In genomic region chr10:128408591-128409535, GRCm38 (mm10) we compare ENCODE assay signal across 9 mouse cellular contexts. TPM values are rescaled to one million over a fixed set of nuclear protein-coding genes. Genes with fewer than 3 reads are reported as not detected.
DNase-seq lines count a peak whose midpoint lies in the region; ATAC-seq and TF ChIP-seq lines count a peak whose summit lies in the region.
"Had no signal": no experiment of that assay in that cellular context is flagged by ENCODE, and none has a peak within 500 bp of the region (broad histone marks: within the 10 kb centered on the region; RNA-seq: fewer than 3 reads in every experiment).

No protein-coding gene starts in this region.

- 16% methylated on average over 35 of the region's 35 CpGs for WGBS in forebrain, postnatal 0 days
- 19% methylated on average over 35 of the region's 35 CpGs for WGBS in stomach, embryonic 14.5 days

- H3K27ac ChIP-seq in forebrain, postnatal 0 days (ENCODE audit: low read depth, low read length), result peak overlapping the region; percentile 78
- H3K27ac ChIP-seq in stomach, embryonic 14.5 days (ENCODE audit: low read length), result peak overlapping the region; percentile 55; the same call in 1 of the 2 replicates

- peaks cover 54% of the 10 kb centered on the region for H3K4me1 ChIP-seq in megakaryocyte, embryonic 14.5 days
- peaks cover 24% of the 10 kb centered on the region for H3K4me1 ChIP-seq in forebrain, postnatal 0 days (ENCODE audit: insufficient read depth)
- peaks cover 15% of the 10 kb centered on the region; the same call in 1 of the 2 replicates for H3K4me1 ChIP-seq in stomach, embryonic 14.5 days (ENCODE audit: control insufficient read depth, insufficient read depth, low read length)

- peak overlapping the region; percentile 74 for H3K4me2 ChIP-seq in forebrain, postnatal 0 days (ENCODE audit: low read depth)
- peak overlapping the region; percentile 75 for H3K4me2 ChIP-seq in stomach, embryonic 14.5 days (replicated peaks; ENCODE audit: low read depth, low read length)

- no peak for TF ChIP-seq CTCF in forebrain, postnatal 0 days (IDR thresholded peaks at IDR 0.05; ENCODE audit: low read depth)

- H3K4me3 ChIP-seq in megakaryocyte, embryonic 14.5 days (replicated peaks), result peak overlapping the region; percentile 94
- peak overlapping the region; percentile 99 for H3K4me3 ChIP-seq in forebrain, postnatal 0 days (ENCODE audit: low read depth, low read length)
- H3K4me3 ChIP-seq in stomach, embryonic 14.5 days (ENCODE audit: low read depth, low read length), result peak overlapping the region; percentile 76

- H3K27me3 ChIP-seq in megakaryocyte, embryonic 14.5 days (replicated peaks), result no peaks in the 10 kb centered on the region
- H3K27me3 ChIP-seq in forebrain, postnatal 0 days (ENCODE audit: insufficient read depth, low read length), result no peaks in the 10 kb centered on the region
- no peaks in the 10 kb centered on the region for H3K27me3 ChIP-seq in stomach, embryonic 14.5 days (ENCODE audit: control insufficient read depth, insufficient read depth, low read length)

- peak; percentile 57 for DNase-seq in brain, embryonic 18.5 days (ENCODE audit: low read depth, low spot score)
- DNase-seq in forebrain, postnatal 0 days, result peak; percentile 73
- DNase-seq in layer of hippocampus, adult 9-11 months, result peak; percentile 55
- peak; percentile 11 for DNase-seq in lung, postnatal 36 days

- H3K36me3 ChIP-seq in megakaryocyte, embryonic 14.5 days (replicated peaks; ENCODE audit: low read length), result peaks cover 52% of the 10 kb centered on the region
- peaks cover 15% of the 10 kb centered on the region for H3K36me3 ChIP-seq in forebrain, postnatal 0 days (ENCODE audit: insufficient read depth)
- H3K36me3 ChIP-seq in stomach, embryonic 14.5 days (ENCODE audit: control insufficient read depth, insufficient read depth, low read length), result peaks cover 7% of the 10 kb centered on the region; the same call in 1 of the 2 replicates

- ATAC-seq in megakaryocyte, adult 5-6 weeks (ENCODE audit: poor library complexity, severe bottlenecking), result no peak
- peak; percentile 19; the same call in 1 of the 2 replicates for ATAC-seq in forebrain, postnatal 0 days
- no peak for ATAC-seq in stomach, embryonic 14.5 days (ENCODE audit: insufficient number of reproducible peaks, insufficient read depth, low FRiP score, low read depth)
- no peak for ATAC-seq in monocyte, adult 5-6 weeks (replicated peaks; ENCODE audit: insufficient number of reproducible peaks, low FRiP score, low TSS enrichment, poor library complexity, severe bottlenecking)

- H3K9me3 ChIP-seq in megakaryocyte, embryonic 14.5 days, result no peaks in the 10 kb centered on the region
- no peaks in the 10 kb centered on the region for H3K9me3 ChIP-seq in forebrain, postnatal 0 days (ENCODE audit: low read length)
- no peaks in the 10 kb centered on the region for H3K9me3 ChIP-seq in stomach, embryonic 14.5 days (ENCODE audit: control insufficient read depth, low read depth, low read length)

- peak overlapping the region; percentile 76 for H3K9ac ChIP-seq in forebrain, postnatal 0 days
- peak overlapping the region; percentile 55 for H3K9ac ChIP-seq in stomach, embryonic 14.5 days (replicated peaks; ENCODE audit: low read depth, low read length)

RNA-seq across cellular contexts. Expression of gene Nabp2, which starts 2.4 kb away (rescaled TPM):
- 458 and 1,055 TPM in 2 replicates for polyA plus RNA-seq in megakaryocyte, embryonic 14.5 days (2012; ENCODE audit: insufficient read depth, low replicate concordance)
- 76.8 and 79.3 TPM in 2 replicates for total RNA-seq in megakaryocyte, adult 5-6 weeks (2015)
- 54.3 and 59.1 TPM in 2 replicates for total RNA-seq in megakaryocyte, adult 5-6 weeks (2017)
- 82.2 and 90.1 TPM in 2 replicates for total RNA-seq in forebrain, postnatal 0 days (2014; rRNA removed)
- polyA plus RNA-seq in forebrain, postnatal 0 days (2015; fragmentation: Nextera tagmentation; extraction: Ambion mirVana), result 158 and 159 TPM in 2 replicates
- polyA plus RNA-seq in stomach, embryonic 14.5 days (2014; fragmentation: Nextera tagmentation; extraction: Ambion mirVana), result 76.6 and 86.7 TPM in 2 replicates
- 34.6 to 49.4 TPM (median 44.2 TPM) in 3 replicates for total RNA-seq in monocyte, adult 5-6 weeks (2017)

RNA-seq across cellular contexts. Expression of gene Rnf41, which starts 2.6 kb away (rescaled TPM):
- polyA plus RNA-seq in megakaryocyte, embryonic 14.5 days (2012; ENCODE audit: insufficient read depth, low replicate concordance), result 17.0 and 19.5 TPM in 2 replicates
- total RNA-seq in megakaryocyte, adult 5-6 weeks (2015), result 16.4 and 17.6 TPM in 2 replicates
- 24.6 and 26.1 TPM in 2 replicates for total RNA-seq in megakaryocyte, adult 5-6 weeks (2017)
- total RNA-seq in forebrain, postnatal 0 days (2014; rRNA removed), result 118 and 129 TPM in 2 replicates
- 95.9 and 108 TPM in 2 replicates for polyA plus RNA-seq in forebrain, postnatal 0 days (2015; fragmentation: Nextera tagmentation; extraction: Ambion mirVana)
- 31.9 and 34.6 TPM in 2 replicates for polyA plus RNA-seq in stomach, embryonic 14.5 days (2014; fragmentation: Nextera tagmentation; extraction: Ambion mirVana)
- total RNA-seq in monocyte, adult 5-6 weeks (2017), result 16.2 to 36.8 TPM (median 28.3 TPM) in 3 replicates

RNA-seq across cellular contexts. Expression of gene Slc39a5, which starts 7.8 kb away (rescaled TPM):
- polyA plus RNA-seq in megakaryocyte, embryonic 14.5 days (2012; ENCODE audit: insufficient read depth, low replicate concordance), result not detected in 2 replicates
- total RNA-seq in megakaryocyte, adult 5-6 weeks (2015), result not detected in 2 replicates
- not detected in 2 replicates for total RNA-seq in megakaryocyte, adult 5-6 weeks (2017)
- 0.24 and 0.69 TPM in 2 replicates for total RNA-seq in forebrain, postnatal 0 days (2014; rRNA removed)
- polyA plus RNA-seq in forebrain, postnatal 0 days (2015; fragmentation: Nextera tagmentation; extraction: Ambion mirVana), result 0.10 and 0.42 TPM in 2 replicates
- 3.4 and 3.7 TPM in 2 replicates for polyA plus RNA-seq in stomach, embryonic 14.5 days (2014; fragmentation: Nextera tagmentation; extraction: Ambion mirVana)
- not detected in 3 replicates for total RNA-seq in monocyte, adult 5-6 weeks (2017)
- total RNA-seq: heart, postnatal 14 days had no signal

RNA-seq across cellular contexts. Expression of gene Ankrd52, which starts 31.9 kb away (rescaled TPM):
- 18.3 and 19.7 TPM in 2 replicates for polyA plus RNA-seq in megakaryocyte, embryonic 14.5 days (2012; ENCODE audit: insufficient read depth, low replicate concordance)
- 35.2 and 37.0 TPM in 2 replicates for total RNA-seq in megakaryocyte, adult 5-6 weeks (2015)
- 9.3 and 13.7 TPM in 2 replicates for total RNA-seq in megakaryocyte, adult 5-6 weeks (2017)
- total RNA-seq in forebrain, postnatal 0 days (2014; rRNA removed), result 22.3 and 32.6 TPM in 2 replicates
- polyA plus RNA-seq in forebrain, postnatal 0 days (2015; fragmentation: Nextera tagmentation; extraction: Ambion mirVana), result 4.7 and 7.7 TPM in 2 replicates
- polyA plus RNA-seq in stomach, embryonic 14.5 days (2014; fragmentation: Nextera tagmentation; extraction: Ambion mirVana), result 16.7 and 17.8 TPM in 2 replicates
- total RNA-seq in monocyte, adult 5-6 weeks (2017), result 6.5 to 18.2 TPM (median 8.3 TPM) in 3 replicates

RNA-seq across cellular contexts. Expression of gene Coq10a, which starts 40.1 kb away (rescaled TPM):
- polyA plus RNA-seq in megakaryocyte, embryonic 14.5 days (2012; ENCODE audit: insufficient read depth, low replicate concordance), result 5.0 and 18.0 TPM in 2 replicates
- total RNA-seq in megakaryocyte, adult 5-6 weeks (2015), result 22.6 and 24.4 TPM in 2 replicates
- total RNA-seq in megakaryocyte, adult 5-6 weeks (2017), result 14.1 and 19.2 TPM in 2 replicates
- total RNA-seq in forebrain, postnatal 0 days (2014; rRNA removed), result 34.0 and 41.6 TPM in 2 replicates
- 48.2 and 50.0 TPM in 2 replicates for polyA plus RNA-seq in forebrain, postnatal 0 days (2015; fragmentation: Nextera tagmentation; extraction: Ambion mirVana)
- 12.9 and 13.0 TPM in 2 replicates for polyA plus RNA-seq in stomach, embryonic 14.5 days (2014; fragmentation: Nextera tagmentation; extraction: Ambion mirVana)
- 18.2 to 21.9 TPM (median 19.4 TPM) in 3 replicates for total RNA-seq in monocyte, adult 5-6 weeks (2017)

Comparison
In these comparisons a context has a peak if more than half of its experiments do, and no peak if none do; other contexts are left out.
1. DNase-seq: peak in every context shown above with its lines; median percentile 73 in forebrain, postnatal 0 days; 57 in brain, embryonic 18.5 days; 55 in layer of hippocampus, adult 9-11 months; 11 in lung, postnatal 36 days.